Mouse (Mus musculus): ENCODE measurements around the gene C3ar1. TPM values are rescaled to one million over a fixed set of nuclear protein-coding genes. Genes with fewer than 3 reads are reported as not detected.

The C3ar1 gene
- polyA plus RNA-seq, 1 experiment from 2014 or later: 2.9 TPM

DNA sequence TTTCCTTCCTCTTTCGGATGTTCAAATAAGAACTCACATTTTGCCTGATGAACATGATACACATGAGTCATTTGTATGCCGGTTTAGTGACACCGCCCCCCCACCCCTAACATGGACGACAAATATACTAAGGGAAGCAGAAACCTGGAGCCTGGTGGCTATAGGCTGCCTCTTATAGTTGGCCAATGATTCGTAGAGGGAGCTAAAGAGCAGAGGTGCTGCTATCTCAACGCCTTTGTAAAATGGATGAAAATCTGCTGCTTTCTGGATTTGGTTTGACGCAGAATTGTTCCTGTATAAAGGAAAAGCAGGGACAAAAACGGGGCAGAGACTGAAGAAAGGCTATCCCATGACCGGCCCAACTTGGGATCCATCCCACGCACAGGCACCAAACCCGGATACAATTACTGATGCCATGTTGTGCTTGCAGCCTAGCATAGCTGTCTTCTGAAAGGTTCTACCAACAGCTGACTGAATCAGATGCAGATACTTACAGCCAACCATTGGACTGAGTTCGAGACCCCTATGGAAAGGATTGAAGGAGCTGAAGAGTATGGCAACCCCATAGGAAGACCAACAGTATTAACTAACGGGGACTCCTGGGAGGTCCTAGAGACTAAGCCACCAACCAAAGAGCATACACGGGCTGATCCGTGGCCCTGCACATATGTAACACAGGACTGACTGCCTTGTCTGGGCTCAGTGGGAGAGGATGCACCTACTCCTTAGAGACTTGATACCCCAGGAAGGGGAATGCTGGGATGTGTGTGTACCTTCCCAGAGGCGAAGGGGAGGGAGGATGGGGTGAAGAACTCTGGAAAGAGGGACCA, 44.0 kb downstream of the C3ar1 start:
- H3K27me3 ChIP-seq (ENCODE audit: control insufficient read depth, insufficient read depth, low read length): no peaks in the 10 kb centered on the region
- no peak overlapping the region for H3K9ac ChIP-seq (replicated peaks; ENCODE audit: low read depth, low read length)
- H3K4me1 ChIP-seq (ENCODE audit: control insufficient read depth, insufficient read depth, low read length): 0 out of 2 replicates have a peak, but pooled peaks cover 2% of the 10 kb centered on the region
- no peaks in the 10 kb centered on the region for H3K36me3 ChIP-seq (ENCODE audit: control insufficient read depth, insufficient read depth, low read length)
- no peaks in the 10 kb centered on the region for H3K9me3 ChIP-seq (ENCODE audit: control insufficient read depth, low read depth, low read length)
- ATAC-seq (ENCODE audit: insufficient number of reproducible peaks, insufficient read depth, low FRiP score, low read depth): peak; percentile 51; the same call in 1 of the 2 replicates
- peak overlapping the region; percentile 100 for H3K27ac ChIP-seq (ENCODE audit: low read length)
- WGBS: 27% methylated on average over 16 of the region's 16 CpGs
- H3K4me2 ChIP-seq (replicated peaks; ENCODE audit: low read depth, low read length): peak overlapping the region; percentile 30
- H3K4me3 ChIP-seq (ENCODE audit: low read depth, low read length): peak overlapping the region; percentile 56

DNA sequence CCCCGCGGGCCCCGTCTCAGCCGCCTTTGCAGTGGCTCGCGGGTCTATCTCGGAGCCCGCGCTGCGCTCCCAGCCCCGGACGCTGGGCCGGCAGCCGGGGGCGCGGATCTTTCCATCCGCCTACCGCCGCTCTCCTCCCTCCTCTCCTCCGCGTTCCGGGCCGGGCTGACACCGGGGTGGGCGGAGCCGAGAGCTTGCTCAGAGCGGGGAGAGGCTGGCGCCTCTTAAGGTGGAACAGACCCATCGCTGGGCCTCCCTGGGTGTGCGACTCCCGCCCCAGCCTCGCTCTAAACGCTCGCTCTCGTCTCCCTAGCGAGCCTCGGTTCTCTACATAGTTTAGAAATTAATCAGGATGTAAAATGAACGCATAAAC, 44.7 kb downstream of the C3ar1 start:
- Histone ChIP-seq H3K9me3 (ENCODE audit: control insufficient read depth, low read depth, low read length) (no peaks in the 10 kb centered on the region), H3K27me3 (ENCODE audit: control insufficient read depth, insufficient read depth, low read length) (no peaks in the 10 kb centered on the region), H3K4me2 (replicated peaks; ENCODE audit: low read depth, low read length) (peak overlapping the region; percentile 30), H3K36me3 (ENCODE audit: control insufficient read depth, insufficient read depth, low read length) (no peaks in the 10 kb centered on the region), H3K4me1 (ENCODE audit: control insufficient read depth, insufficient read depth, low read length) (0 out of 2 replicates have a peak, but pooled peaks cover 2% of the 10 kb centered on the region), H3K4me3 (ENCODE audit: low read depth, low read length) (peak overlapping the region; percentile 56), H3K9ac (replicated peaks; ENCODE audit: low read depth, low read length) (peak overlapping the region; percentile 49), H3K27ac (ENCODE audit: low read length) (peak overlapping the region; percentile 100)
- ATAC-seq (ENCODE audit: insufficient number of reproducible peaks, insufficient read depth, low FRiP score, low read depth): peak; percentile 94
- WGBS: under 1% methylated on average over 38 of the region's 38 CpGs

DNA sequence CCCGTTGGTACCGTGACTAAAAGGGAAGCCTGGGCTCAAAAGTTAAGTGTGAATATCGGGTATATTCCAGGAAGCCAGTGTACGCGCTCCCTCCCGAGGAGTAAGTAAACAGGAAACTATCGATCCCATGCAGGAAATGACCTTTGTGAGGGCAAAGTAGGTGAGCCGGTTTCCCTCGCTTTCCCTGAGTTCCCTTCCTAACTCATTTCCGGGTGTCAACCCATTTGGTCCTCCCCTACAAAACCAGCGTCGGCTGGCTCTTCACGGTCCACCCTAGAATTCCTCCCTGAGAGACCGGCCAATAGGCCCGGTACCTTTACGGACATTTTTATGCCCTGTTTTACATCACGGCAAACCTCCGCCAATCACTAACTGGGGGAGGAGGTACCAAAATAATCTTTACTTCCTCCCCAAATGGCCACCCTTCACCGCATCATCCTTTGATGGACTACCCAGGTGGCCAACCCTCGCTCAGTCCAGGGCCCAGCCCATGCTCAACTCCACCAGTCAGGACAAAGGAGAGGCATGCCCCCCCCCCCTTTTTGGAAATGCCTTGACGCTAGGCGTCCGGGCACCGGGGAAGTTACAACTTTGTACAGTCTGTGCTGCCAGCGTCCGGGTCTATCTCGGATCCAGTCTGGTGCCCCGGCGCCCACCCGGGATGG, 45.2 kb downstream of the C3ar1 start:
- H3K9ac ChIP-seq (replicated peaks; ENCODE audit: low read depth, low read length): peak overlapping the region; percentile 49
- H3K27ac ChIP-seq (ENCODE audit: low read length): peak overlapping the region; percentile 100
- H3K9me3 ChIP-seq (ENCODE audit: control insufficient read depth, low read depth, low read length): no peaks in the 10 kb centered on the region
- 0 out of 2 replicates have a peak, but pooled peaks cover 2% of the 10 kb centered on the region for H3K4me1 ChIP-seq (ENCODE audit: control insufficient read depth, insufficient read depth, low read length)
- peak overlapping the region; percentile 65 for H3K4me2 ChIP-seq (replicated peaks; ENCODE audit: low read depth, low read length)
- H3K4me3 ChIP-seq (ENCODE audit: low read depth, low read length): peak overlapping the region; percentile 56
- no peaks in the 10 kb centered on the region for H3K36me3 ChIP-seq (ENCODE audit: control insufficient read depth, insufficient read depth, low read length)
- under 1% methylated on average over 30 of the region's 30 CpGs for WGBS
- peak; percentile 99 for ATAC-seq (ENCODE audit: insufficient number of reproducible peaks, insufficient read depth, low FRiP score, low read depth)
- H3K27me3 ChIP-seq (ENCODE audit: control insufficient read depth, insufficient read depth, low read length): no peaks in the 10 kb centered on the region

DNA sequence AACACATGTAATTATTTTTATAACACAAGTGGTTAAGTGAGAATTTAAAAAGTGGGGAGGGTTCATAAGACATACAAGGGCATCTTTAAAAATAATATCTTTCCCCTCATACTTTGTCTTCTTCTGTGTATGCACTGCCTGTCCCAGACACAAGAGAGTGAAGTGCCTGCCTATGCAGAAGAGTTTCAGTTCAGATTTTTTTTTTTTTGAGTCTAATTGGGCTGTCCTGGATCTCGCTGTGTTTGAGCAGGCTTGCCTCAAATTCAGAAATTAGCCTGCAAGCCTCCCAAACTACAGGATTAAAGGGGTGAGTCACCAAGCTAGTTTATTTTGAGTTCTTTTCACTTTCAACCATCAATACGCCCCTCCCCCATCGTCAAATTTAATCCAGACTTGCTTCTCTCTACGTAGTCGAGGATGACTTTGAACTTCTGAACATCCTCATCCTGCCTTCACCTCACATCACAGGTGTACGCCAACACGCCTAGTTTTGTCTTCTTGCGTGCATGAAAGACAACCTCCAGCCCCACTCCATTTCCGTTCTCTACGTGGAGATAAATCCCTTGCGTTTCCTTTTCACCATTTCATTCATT, 45.8 kb downstream of the C3ar1 start:
- Histone ChIP-seq H3K27ac (ENCODE audit: low read length) (peak overlapping the region; percentile 100), H3K36me3 (ENCODE audit: control insufficient read depth, insufficient read depth, low read length) (no peaks in the 10 kb centered on the region), H3K27me3 (ENCODE audit: control insufficient read depth, insufficient read depth, low read length) (no peaks in the 10 kb centered on the region), H3K4me3 (ENCODE audit: low read depth, low read length) (peak overlapping the region; percentile 56), H3K4me2 (replicated peaks; ENCODE audit: low read depth, low read length) (peak overlapping the region; percentile 65), H3K9me3 (ENCODE audit: control insufficient read depth, low read depth, low read length) (no peaks in the 10 kb centered on the region), H3K9ac (replicated peaks; ENCODE audit: low read depth, low read length) (peak overlapping the region; percentile 25; the same call in 1 of the 2 replicates), H3K4me1 (ENCODE audit: control insufficient read depth, insufficient read depth, low read length) (0 out of 2 replicates have a peak, but pooled peaks cover 2% of the 10 kb centered on the region)
- WGBS: 1% methylated on average over 11 of the region's 11 CpGs
- ATAC-seq (ENCODE audit: insufficient number of reproducible peaks, insufficient read depth, low FRiP score, low read depth): no peak

DNA sequence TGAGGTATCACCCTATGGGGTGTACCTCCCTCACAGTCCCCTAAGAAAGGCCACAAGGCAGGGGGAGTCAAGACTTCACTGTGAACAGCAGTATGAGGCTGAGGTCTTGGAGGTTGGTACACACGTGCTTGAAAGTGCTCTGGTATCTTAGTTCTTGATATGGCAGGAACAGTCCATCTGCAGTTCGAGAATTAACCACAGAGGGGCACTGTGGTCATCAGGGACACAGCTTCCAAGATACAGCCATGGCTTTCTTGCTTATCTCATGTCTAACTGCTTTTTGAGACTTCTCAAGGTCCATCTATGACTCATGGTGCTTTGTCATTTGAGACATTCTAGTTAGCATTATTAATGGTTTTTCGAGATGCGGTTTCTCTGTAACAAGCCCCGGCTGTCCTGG, 51.5 kb downstream of the C3ar1 start:
- peak; percentile 20; the same call in 1 of the 2 replicates for ATAC-seq (ENCODE audit: insufficient number of reproducible peaks, insufficient read depth, low FRiP score, low read depth)
- Histone ChIP-seq H3K4me3 (ENCODE audit: low read depth, low read length) (no peak overlapping the region), H3K9me3 (ENCODE audit: control insufficient read depth, low read depth, low read length) (no peaks in the 10 kb centered on the region), H3K9ac (replicated peaks; ENCODE audit: low read depth, low read length) (no peak overlapping the region), H3K27me3 (ENCODE audit: control insufficient read depth, insufficient read depth, low read length) (no peaks in the 10 kb centered on the region), H3K27ac (ENCODE audit: low read length) (no peak overlapping the region), H3K36me3 (ENCODE audit: control insufficient read depth, insufficient read depth, low read length) (no peaks in the 10 kb centered on the region), H3K4me1 (ENCODE audit: control insufficient read depth, insufficient read depth, low read length) (peaks cover 4% of the 10 kb centered on the region; the same call in 1 of the 2 replicates), H3K4me2 (replicated peaks; ENCODE audit: low read depth, low read length) (no peak overlapping the region)
- WGBS: 18% methylated on average over 5 of the region's 5 CpGs

DNA sequence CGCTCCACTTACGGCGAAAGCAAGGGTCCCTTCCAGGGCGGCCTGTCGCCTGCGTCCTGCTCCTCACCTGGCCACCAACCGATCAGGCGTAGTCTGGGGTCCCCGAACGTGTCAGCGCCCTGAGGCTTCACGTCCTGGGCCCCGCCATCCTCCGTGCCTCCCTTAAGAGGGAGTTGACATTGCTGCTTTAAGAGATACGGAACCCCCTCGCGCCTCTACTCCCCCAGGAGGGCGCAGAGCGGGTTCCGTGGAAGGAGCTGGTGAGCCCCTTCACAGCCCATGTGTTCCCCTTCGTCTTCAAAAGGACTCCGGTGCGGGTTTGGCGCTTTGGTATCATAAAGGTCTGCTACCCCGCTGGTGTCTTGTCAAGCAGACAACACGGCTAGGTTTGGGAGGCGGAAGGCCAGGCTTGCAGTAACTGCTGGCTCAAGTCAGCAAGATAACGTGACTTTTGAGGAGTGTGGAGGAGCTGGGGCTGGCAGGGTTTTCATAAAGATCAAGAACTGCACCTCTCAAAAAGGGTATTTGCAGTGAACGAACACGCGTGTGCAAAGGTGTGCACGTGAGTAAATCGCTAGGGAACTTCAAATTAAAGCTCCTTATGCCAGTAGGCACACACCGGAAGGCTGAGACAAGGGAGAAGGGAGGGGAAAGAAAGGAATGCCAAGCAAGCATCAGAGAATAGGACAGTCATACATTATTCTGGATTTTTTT, 54.0 kb downstream of the C3ar1 start:
- WGBS: 3% methylated on average over 34 of the region's 34 CpGs
- Histone ChIP-seq H3K36me3 (ENCODE audit: control insufficient read depth, insufficient read depth, low read length) (no peaks in the 10 kb centered on the region), H3K9ac (replicated peaks; ENCODE audit: low read depth, low read length) (peak overlapping the region; percentile 53), H3K4me3 (ENCODE audit: low read depth, low read length) (peak overlapping the region; percentile 50), H3K27ac (ENCODE audit: low read length) (no peak overlapping the region), H3K9me3 (ENCODE audit: control insufficient read depth, low read depth, low read length) (no peaks in the 10 kb centered on the region), H3K4me2 (replicated peaks; ENCODE audit: low read depth, low read length) (peak overlapping the region; percentile 98), H3K4me1 (ENCODE audit: control insufficient read depth, insufficient read depth, low read length) (peaks cover 4% of the 10 kb centered on the region; the same call in 1 of the 2 replicates), H3K27me3 (ENCODE audit: control insufficient read depth, insufficient read depth, low read length) (no peaks in the 10 kb centered on the region)
- peak; percentile 34; the same call in 1 of the 2 replicates for ATAC-seq (ENCODE audit: insufficient number of reproducible peaks, insufficient read depth, low FRiP score, low read depth)

DNA sequence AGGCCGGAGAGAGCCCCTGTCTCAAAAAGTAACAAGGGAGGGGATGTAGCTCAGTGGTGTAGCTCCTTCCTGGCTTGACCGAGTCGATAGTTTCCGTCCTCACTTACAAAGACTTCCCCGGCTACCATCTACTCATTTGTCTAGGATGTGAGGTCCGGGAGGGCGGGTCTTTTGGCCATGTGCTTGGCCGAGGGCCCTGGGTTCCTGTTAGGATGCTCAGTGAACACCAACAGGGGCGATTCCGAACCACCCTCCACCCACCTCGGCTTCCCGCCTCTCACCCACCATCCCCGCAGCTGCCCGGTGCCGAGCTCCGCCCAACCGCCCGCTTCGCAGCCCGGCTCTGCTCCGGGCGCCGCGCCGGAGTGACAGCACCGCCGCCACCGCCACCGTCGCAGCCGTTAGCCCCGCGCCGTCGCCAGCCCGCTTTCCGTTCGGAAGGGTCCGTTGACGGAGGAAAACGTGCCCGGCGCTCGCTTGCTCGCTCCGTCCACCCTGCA, 54.6 kb downstream of the C3ar1 start, which contains the start of gene Slc2a3:
TSS of gene Slc2a3 (minus strand) at position 340 of the 500 bp plus-strand sequence.
- Histone ChIP-seq H3K36me3 (ENCODE audit: control insufficient read depth, insufficient read depth, low read length) (no peaks in the 10 kb centered on the region), H3K27ac (ENCODE audit: low read length) (no peak within 1 kb of the TSS)
- WGBS: under 1% methylated on average over 46 of the region's 46 CpGs

More for the DNA sequence above, 54.6 kb downstream of the C3ar1 start, which contains the start of gene Slc2a3:
- Histone ChIP-seq H3K9me3 (ENCODE audit: control insufficient read depth, low read depth, low read length) (no peaks in the 10 kb centered on the region), H3K9ac (replicated peaks; ENCODE audit: low read depth, low read length) (peak within 1 kb of the TSS; percentile 53), H3K27me3 (ENCODE audit: control insufficient read depth, insufficient read depth, low read length) (no peaks in the 10 kb centered on the region), H3K4me3 (ENCODE audit: low read depth, low read length) (peak within 1 kb of the TSS; percentile 50), H3K4me1 (ENCODE audit: control insufficient read depth, insufficient read depth, low read length) (peaks cover 4% of the 10 kb centered on the region; the same call in 1 of the 2 replicates), H3K4me2 (replicated peaks; ENCODE audit: low read depth, low read length) (peak within 1 kb of the TSS; percentile 98)
- peak; percentile 63; the same call in 1 of the 2 replicates for ATAC-seq (ENCODE audit: insufficient number of reproducible peaks, insufficient read depth, low FRiP score, low read depth)

Measured in stomach, embryonic 14.5 days (tissue).